Mouse (Mus musculus): ENCODE data around the gene Mospd3. TPM values are rescaled to one million over a fixed set of nuclear protein-coding genes. Genes with fewer than 3 reads are reported as not detected.

The Mospd3 gene
- polyA plus RNA-seq, 1 experiment: 103 TPM

DNA sequence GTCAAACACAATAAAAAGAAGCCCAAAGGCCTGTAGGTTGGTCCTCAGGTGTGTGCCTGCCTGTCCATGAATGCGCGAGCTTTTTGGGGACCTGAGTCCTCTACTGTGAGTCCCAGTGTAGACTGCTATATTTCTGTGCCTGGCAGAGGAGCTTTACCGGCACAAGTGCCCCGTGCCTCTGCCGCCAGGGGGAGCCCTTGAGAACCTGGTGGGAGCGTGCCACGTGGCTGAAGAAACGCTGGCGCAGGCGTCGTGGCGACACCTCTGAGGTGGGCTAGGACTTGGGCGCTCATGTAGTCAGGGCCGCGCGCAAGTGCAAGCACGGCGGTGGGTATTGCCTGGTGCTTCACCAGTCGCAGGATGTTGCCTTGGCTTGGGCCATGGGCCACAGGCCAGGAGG is 40.2 kb upstream of the Mospd3 start, which contains the start of gene Sap25:
Gene Sap25 (plus strand): TSS at position 281 of the 400 bp plus-strand sequence.
- WGBS: 83% methylated on average over 19 of the region's 19 CpGs
- no peak within 1 kb of the TSS for H3K4me3 ChIP-seq (replicated peaks; ENCODE audit: extremely low read depth, low read depth, low read length)
- TF ChIP-seq CTCF (IDR thresholded peaks at IDR 0.05; ENCODE audit: insufficient read depth, low read length): peak; percentile 33; the same call in 1 of the 2 replicates
- TF ChIP-seq POLR2A (IDR thresholded peaks at IDR 0.05; ENCODE audit: borderline replicate concordance, extremely low read depth, low read depth, low read length): no peak
- DNase-seq: no peak
- peaks cover 2% of the 10 kb centered on the region; the same call in 1 of the 2 replicates for H3K4me1 ChIP-seq (ENCODE audit: control insufficient read depth, insufficient read depth, low read length)

DNA sequence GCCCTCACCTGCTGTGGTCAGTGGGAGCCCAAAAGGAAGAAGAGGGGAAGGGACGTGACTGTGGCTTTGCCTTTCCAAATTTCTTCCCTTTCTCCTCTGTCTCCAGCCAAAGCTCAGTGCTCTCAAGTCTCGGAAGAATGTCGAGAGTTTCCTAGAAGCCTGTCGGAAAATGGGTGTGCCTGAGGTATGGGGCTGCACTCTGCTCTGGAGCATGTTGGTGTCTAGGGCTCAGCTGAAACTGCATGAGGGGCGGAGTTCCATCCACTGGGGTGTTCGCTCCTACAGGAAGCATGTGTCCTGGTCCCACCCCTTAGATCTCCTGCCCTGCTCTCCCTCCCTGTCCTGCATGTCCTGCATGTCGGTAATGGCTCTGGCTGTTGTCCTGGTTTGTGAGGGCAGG is 38.6 kb upstream of the Mospd3 start:
- TF ChIP-seq POLR2A (IDR thresholded peaks at IDR 0.05; ENCODE audit: borderline replicate concordance, extremely low read depth, low read depth, low read length): no peak
- TF ChIP-seq CTCF (IDR thresholded peaks at IDR 0.05; ENCODE audit: insufficient read depth, low read length): no peak
- peak; percentile 46 for DNase-seq
- WGBS: 57% methylated on average over 7 of the region's 7 CpGs

DNA sequence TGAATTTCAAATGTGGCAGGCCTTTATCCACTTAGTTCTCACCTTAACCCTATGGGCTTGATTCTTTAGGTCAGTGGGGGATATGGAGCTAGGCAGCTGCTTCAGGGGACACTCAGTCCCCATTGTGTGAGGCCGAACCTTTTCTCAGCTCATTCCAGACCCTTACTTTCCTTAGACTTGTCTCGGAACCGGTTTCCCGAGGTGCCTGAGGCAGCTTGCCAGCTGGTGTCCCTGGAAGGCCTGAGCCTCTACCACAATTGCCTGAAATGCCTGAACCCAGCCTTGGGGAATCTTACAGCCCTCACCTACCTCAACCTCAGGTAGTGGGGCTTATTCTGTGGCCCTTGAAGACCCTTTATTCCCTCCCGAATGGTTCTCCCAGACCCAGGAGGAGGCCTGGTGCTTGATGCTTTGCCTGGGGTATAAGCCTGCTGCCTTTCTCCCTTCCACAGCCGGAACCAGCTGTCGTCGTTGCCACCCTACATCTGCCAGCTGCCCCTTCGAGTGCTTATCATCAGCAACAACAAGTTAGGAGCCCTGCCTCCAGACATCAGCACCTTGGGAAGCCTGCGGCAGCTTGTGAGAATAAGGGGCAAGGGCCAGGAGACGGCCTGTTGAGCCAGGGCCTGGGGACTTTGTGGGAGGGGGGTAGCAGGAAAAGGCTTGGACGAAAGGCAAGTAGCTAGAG is 32.7 kb upstream of the Mospd3 start:
- Histone ChIP-seq H3K4me3 (replicated peaks; ENCODE audit: extremely low read depth, low read depth, low read length) (no peak overlapping the region), H3K4me1 (ENCODE audit: control insufficient read depth, insufficient read depth, low read length) (peaks cover 3% of the 10 kb centered on the region; the same call in 1 of the 2 replicates)
- peak; percentile 70 for DNase-seq
- WGBS: 54% methylated on average over 12 of the region's 12 CpGs
- no peak for TF ChIP-seq CTCF (IDR thresholded peaks at IDR 0.05; ENCODE audit: insufficient read depth, low read length)
- no peak for TF ChIP-seq POLR2A (IDR thresholded peaks at IDR 0.05; ENCODE audit: borderline replicate concordance, extremely low read depth, low read depth, low read length)

More for the DNA sequence above, 38.6 kb upstream of the Mospd3 start:
- H3K4me1 ChIP-seq (ENCODE audit: control insufficient read depth, insufficient read depth, low read length): peaks cover 2% of the 10 kb centered on the region; the same call in 1 of the 2 replicates
- no peak overlapping the region for H3K4me3 ChIP-seq (replicated peaks; ENCODE audit: extremely low read depth, low read depth, low read length)

DNA sequence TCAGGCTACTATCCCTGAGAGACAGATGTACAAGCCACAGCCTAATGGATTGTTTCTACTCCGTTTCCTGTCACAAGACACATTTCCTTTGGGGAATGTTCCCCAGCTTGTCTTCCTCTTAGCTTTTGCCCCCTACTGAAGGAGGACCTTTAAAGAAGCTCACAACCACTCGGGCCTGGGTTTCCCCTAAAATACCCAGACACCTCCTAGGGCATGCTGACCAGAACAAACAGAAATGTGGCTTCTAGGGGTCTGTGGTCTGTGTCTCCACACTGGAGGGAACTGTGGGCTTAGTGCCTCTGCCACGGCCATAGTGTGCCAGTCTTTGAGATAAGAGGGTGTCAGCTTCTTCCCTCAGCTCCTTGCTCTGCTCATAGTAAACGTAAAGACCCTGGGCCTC is 30.7 kb upstream of the Mospd3 start:
- 21% methylated on average over 4 of the region's 4 CpGs for WGBS
- DNase-seq: no peak
- peak overlapping the region; percentile 24 for H3K4me3 ChIP-seq (replicated peaks; ENCODE audit: extremely low read depth, low read depth, low read length)
- peaks cover 3% of the 10 kb centered on the region; the same call in 1 of the 2 replicates for H3K4me1 ChIP-seq (ENCODE audit: control insufficient read depth, insufficient read depth, low read length)
- TF ChIP-seq CTCF (IDR thresholded peaks at IDR 0.05; ENCODE audit: insufficient read depth, low read length) (no peak), POLR2A (IDR thresholded peaks at IDR 0.05; ENCODE audit: borderline replicate concordance, extremely low read depth, low read depth, low read length) (no peak)

DNA sequence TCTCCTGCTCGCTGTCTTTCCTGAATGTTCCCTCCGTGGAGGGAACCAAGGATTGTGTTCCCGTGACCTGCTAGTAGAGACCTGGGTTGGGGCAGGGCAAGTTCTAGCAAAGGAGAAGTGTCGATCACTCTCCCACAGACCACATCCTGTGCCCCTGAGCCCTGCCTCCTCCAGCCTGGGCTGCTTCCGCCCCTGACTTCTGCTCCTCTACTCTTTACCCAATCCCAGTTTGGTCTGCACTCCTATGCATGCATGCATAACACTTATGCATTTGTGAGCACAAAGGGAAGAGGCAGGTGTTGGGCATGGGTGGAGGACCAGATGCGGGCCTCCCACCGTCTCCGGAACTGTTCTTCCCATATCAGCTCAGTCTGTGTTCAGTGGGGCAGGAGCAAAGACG is 30.3 kb upstream of the Mospd3 start:
- Histone ChIP-seq H3K4me1 (ENCODE audit: control insufficient read depth, insufficient read depth, low read length) (peaks cover 3% of the 10 kb centered on the region; the same call in 1 of the 2 replicates), H3K4me3 (replicated peaks; ENCODE audit: extremely low read depth, low read depth, low read length) (peak overlapping the region; percentile 24)
- TF ChIP-seq CTCF (IDR thresholded peaks at IDR 0.05; ENCODE audit: insufficient read depth, low read length) (no peak), POLR2A (IDR thresholded peaks at IDR 0.05; ENCODE audit: borderline replicate concordance, extremely low read depth, low read depth, low read length) (peak; percentile 22; the same call in 1 of the 2 replicates)
- 18% methylated on average over 9 of the region's 9 CpGs for WGBS
- no peak for DNase-seq

DNA sequence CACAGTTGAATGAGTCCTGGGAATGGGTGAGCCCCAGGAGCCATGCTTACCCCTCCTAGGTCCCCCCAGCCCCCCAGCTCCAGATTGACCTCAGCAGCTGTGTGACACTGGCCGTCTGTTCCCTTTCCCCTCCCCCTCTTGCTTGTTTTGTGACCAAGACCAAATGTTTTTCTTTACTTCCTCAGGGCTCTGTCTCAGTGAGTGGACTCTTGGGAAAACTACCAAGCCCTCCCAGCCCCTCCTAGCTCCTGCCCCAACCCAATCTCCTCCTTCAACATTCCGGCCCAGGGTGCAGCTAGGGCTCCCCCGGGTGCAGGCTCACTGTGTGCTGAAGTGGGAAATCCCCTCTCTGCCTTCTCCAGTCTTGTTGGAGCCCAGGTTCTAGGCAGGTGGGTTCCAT is 29.7 kb upstream of the Mospd3 start:
- 7% methylated on average over 3 of the region's 3 CpGs for WGBS
- DNase-seq: peak; percentile 38
- peaks cover 3% of the 10 kb centered on the region; the same call in 1 of the 2 replicates for H3K4me1 ChIP-seq (ENCODE audit: control insufficient read depth, insufficient read depth, low read length)
- no peak for TF ChIP-seq CTCF (IDR thresholded peaks at IDR 0.05; ENCODE audit: insufficient read depth, low read length)
- TF ChIP-seq POLR2A (IDR thresholded peaks at IDR 0.05; ENCODE audit: borderline replicate concordance, extremely low read depth, low read depth, low read length): no peak
- H3K4me3 ChIP-seq (replicated peaks; ENCODE audit: extremely low read depth, low read depth, low read length): peak overlapping the region; percentile 24

- no peak for TF ChIP-seq CTCF (IDR thresholded peaks at IDR 0.05; ENCODE audit: insufficient read depth, low read length)
- TF ChIP-seq POLR2A (IDR thresholded peaks at IDR 0.05; ENCODE audit: borderline replicate concordance, extremely low read depth, low read depth, low read length): peak; percentile 55; the same call in 1 of the 2 replicates
- peaks cover 3% of the 10 kb centered on the region; the same call in 1 of the 2 replicates for H3K4me1 ChIP-seq (ENCODE audit: control insufficient read depth, insufficient read depth, low read length)
- peak overlapping the region; percentile 93 for H3K4me3 ChIP-seq (replicated peaks; ENCODE audit: extremely low read depth, low read depth, low read length)
- 14% methylated on average over 6 of the region's 6 CpGs for WGBS
- peak; percentile 53 for DNase-seq
Observed at GRCm38 (mm10) chr5:137629906-137630545, 29.2 kb upstream of the Mospd3 start.

DNA sequence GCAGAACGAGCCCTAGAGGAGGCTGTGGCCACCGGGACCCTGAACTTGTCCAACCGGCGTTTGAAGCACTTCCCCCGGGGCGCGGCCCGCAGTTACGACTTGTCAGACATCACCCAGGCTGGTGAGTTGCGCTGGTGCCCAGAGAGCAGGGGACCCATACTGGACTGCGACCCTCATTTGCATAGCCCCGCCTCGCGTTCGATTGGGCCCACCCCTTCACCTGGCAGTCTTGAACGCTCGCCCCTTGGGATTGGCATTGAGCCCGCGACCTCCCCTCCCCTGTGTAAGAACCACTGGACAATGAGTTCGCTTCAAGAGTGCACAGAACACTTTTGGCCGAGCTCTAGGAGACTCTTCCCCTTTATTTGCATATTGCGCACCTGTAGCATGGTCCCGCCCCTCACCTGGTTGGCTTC is 28.5 kb upstream of the Mospd3 start:
- H3K4me3 ChIP-seq (replicated peaks; ENCODE audit: extremely low read depth, low read depth, low read length): peak overlapping the region; percentile 93

DNA sequence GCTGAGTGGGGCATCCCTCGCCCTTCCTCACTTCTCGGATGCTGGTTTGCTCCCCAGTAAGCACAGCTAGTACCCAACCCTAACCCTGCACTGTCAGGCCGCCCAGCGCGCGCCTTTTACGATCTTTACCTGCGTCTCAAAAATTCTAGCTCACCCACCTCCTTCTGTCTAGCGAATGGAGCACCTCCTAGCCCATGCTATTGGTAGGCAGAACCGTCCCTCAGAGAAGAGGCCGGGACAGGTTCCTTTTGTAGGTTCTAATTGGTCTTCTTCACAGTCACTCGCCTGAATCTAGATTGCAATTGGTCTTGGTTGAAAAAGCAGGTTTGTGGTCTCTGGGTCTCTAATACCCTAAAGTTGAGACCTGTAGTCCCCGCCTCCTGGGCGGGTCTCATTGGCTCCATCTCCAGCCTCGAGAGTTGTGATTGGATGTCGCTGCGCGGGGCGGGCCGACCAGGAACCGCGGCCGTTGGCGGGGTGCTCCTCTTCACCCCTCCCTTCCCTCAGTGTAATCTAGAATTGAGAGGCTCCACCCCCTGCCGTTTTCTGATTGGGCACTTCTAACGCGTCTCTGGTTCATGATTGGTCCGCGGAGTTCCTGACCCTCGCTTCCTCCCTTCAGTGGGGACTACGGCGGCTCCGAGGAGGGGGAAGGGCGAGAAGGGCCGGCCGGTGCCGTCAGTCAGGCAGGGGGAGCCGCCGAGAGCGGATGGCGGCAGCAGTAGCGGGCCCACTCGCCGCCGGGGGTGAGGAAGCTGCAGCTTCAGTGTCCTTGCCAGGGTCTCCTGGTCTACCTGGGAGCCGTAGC is 27.8 kb upstream of the Mospd3 start, which contains the start of the genes Fbxo24, Lrch4 and Gm20605:
Gene Fbxo24 (minus strand): TSS at position 505 of the 808 bp plus-strand sequence.
Gene Lrch4 (plus strand): TSS at position 624 of the 808 bp plus-strand sequence.
Gene Gm20605 (plus strand): TSS at position 678 of the 808 bp plus-strand sequence.
- TF ChIP-seq POLR2A (IDR thresholded peaks at IDR 0.05; ENCODE audit: borderline replicate concordance, extremely low read depth, low read depth, low read length) (peak; percentile 96), CTCF (IDR thresholded peaks at IDR 0.05; ENCODE audit: insufficient read depth, low read length) (no peak)
- DNase-seq: peak; percentile 96
- WGBS: under 1% methylated on average over 46 of the region's 46 CpGs
- H3K4me3 ChIP-seq (replicated peaks; ENCODE audit: extremely low read depth, low read depth, low read length): peak within 1 kb of the TSS; percentile 95
- H3K4me1 ChIP-seq (ENCODE audit: control insufficient read depth, insufficient read depth, low read length): peaks cover 3% of the 10 kb centered on the region; the same call in 1 of the 2 replicates

More for the DNA sequence above, 28.5 kb upstream of the Mospd3 start:
- DNase-seq: peak; percentile 79
- H3K4me1 ChIP-seq (ENCODE audit: control insufficient read depth, insufficient read depth, low read length): peaks cover 3% of the 10 kb centered on the region; the same call in 1 of the 2 replicates
- TF ChIP-seq POLR2A (IDR thresholded peaks at IDR 0.05; ENCODE audit: borderline replicate concordance, extremely low read depth, low read depth, low read length) (no peak), CTCF (IDR thresholded peaks at IDR 0.05; ENCODE audit: insufficient read depth, low read length) (no peak)
- under 1% methylated on average over 23 of the region's 23 CpGs for WGBS
